Mouse (Mus musculus) ES-E14 (cell line): ENCODE data around the gene Il12rb1.

Source experiments
- CHD2 ChIP-seq: IDR thresholded peaks from 2 replicates; pipeline ENCODE4 v1.6.1; 2014; ENCODE audit warnings: mild to moderate bottlenecking, low read depth, low read length, inconsistent platforms
- HCFC1 ChIP-seq: IDR thresholded peaks from 2 replicates; pipeline ENCODE4 v1.6.1; 2012; ENCODE audit warnings: low read length, inconsistent platforms, borderline replicate concordance; ENCODE audit not compliant: insufficient read depth
- MAFK ChIP-seq: IDR thresholded peaks from 2 replicates; pipeline ENCODE4 v1.6.1; 2014; ENCODE audit warnings: mild to moderate bottlenecking, low read depth, low read length, inconsistent platforms; ENCODE audit not compliant: insufficient read depth
- ZNF384 ChIP-seq: IDR thresholded peaks from 2 replicates; pipeline ENCODE4 v1.6.1; 2012; ENCODE audit warnings: low read depth, low read length, inconsistent platforms

DNA sequence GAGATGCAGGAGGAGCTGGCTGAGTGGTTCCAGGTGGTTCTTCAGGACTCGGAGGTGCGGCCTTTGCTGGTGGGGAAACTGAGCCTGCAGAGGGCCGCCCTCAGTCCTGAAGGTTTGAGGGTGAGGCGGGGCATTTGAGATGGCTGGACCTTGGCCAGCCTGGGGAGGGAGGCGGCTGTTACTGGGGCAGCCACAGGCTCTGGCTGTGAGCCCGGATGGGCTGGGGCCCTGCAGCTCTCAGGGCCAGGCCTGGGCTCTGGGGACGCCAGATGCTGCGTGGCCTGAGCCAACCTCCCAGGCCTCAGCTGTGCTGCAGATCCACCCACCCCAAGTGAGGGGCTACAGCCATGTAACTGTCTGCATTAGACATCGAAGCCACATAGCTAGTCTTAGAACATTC lies 34.4 kb upstream of the Il12rb1 start:
- TF ChIP-seq MAFK = no peak
- TF ChIP-seq ZNF384 = no peak
- TF ChIP-seq HCFC1 = no peak
- TF ChIP-seq CHD2 = no peak
